ENCODE assay signal across 21 mouse cellular contexts in the genomic region with DNA sequence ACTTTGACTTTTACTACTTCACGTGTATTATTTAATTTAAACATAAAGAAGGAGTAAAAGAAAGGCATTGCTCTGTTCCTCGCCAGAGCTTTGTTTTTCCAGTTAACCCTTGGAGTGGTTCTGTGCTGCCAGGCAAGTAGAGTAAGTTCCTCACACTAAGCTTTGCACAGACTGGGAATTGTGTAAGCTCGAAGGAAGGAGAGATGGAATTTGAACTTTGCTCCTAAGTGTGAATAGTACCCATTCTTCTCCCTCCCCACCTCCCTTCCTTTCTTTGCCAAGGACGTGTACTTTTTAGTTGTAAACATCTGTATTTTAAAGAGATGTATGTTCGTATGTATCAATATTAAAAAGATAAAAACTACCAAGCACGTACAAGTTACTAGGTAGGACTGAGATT. TPM values are rescaled to one million over a fixed set of nuclear protein-coding genes. Genes with fewer than 3 reads are reported as not detected.
DNase-seq lines count a peak whose midpoint lies in the region; TF ChIP-seq lines count a peak whose summit lies in the region.
"Had no signal": no experiment of that assay in that cellular context is flagged by ENCODE, and none has a peak within 500 bp of the region (broad histone marks: within the 10 kb centered on the region; RNA-seq: fewer than 3 reads in every experiment).

No protein-coding gene starts in this region.

- H3K4me3 ChIP-seq in heart, embryonic 10.5 days = no peak overlapping the region
- no peak overlapping the region for H3K4me3 ChIP-seq in kidney, adult 2 months (ENCODE audit: insufficient read depth, low read depth, low read length)
- H3K4me3 ChIP-seq: gastrocnemius, adult 2 months; heart, embryonic 13.5 days had no signal

- TF ChIP-seq POLR2A in kidney, adult 2 months (IDR thresholded peaks at IDR 0.05; ENCODE audit: low read depth, low read length) = no peak

- WGBS in heart, embryonic 10.5 days = 76% methylated on average over 6 of the region's 6 CpGs
- 51% methylated on average over 6 of the region's 6 CpGs for WGBS in kidney, adult 2 months

- DNase-seq in heart, embryonic 10.5 days (ENCODE audit: low spot score) = peak; percentile 9
- no peak for DNase-seq in heart, adult 8-10 months (ENCODE audit: low spot score)
- peak; percentile 63 for DNase-seq in kidney, adult 2 months
- no peak for DNase-seq in kidney, postnatal 4 days
- peak; percentile 3 for DNase-seq in kidney, postnatal 14 days
- DNase-seq in kidney, postnatal 10 days = no peak
- DNase-seq in adipocyte (ENCODE audit: low spot score) = peak; percentile 32
- DNase-seq in thymus, postnatal 14 days = no peak
- DNase-seq: adrenal gland, postnatal 10 days; adrenal gland, postnatal 36 days; cerebellum, adult 18-20 months; cerebellum, adult 9-10 months; cerebellum, postnatal 14 days; forebrain, postnatal 0 days; gastrocnemius, adult 2 months; gastrocnemius, postnatal 14 days; heart, adult 11 months; heart, postnatal 14 days; heart, postnatal 4 days had no signal

- TF ChIP-seq CTCF in kidney, adult 2 months (conservative IDR thresholded peaks at IDR 0.05; ENCODE audit: insufficient read depth, insufficient read length, low read depth, low read length) = no peak

- no peak overlapping the region for H3K27ac ChIP-seq in heart, embryonic 10.5 days
- H3K27ac ChIP-seq in kidney, adult 2 months (ENCODE audit: insufficient read depth, low read depth, low read length) = no peak overlapping the region
- H3K27ac ChIP-seq: gastrocnemius, adult 2 months; heart, embryonic 13.5 days; hindbrain, embryonic 14.5 days had no signal

- no peaks in the 10 kb centered on the region for H3K27me3 ChIP-seq in heart, embryonic 10.5 days (ENCODE audit: insufficient read depth, poor library complexity, severe bottlenecking)
- H3K27me3 ChIP-seq in kidney, adult 2 months (replicated peaks; ENCODE audit: control insufficient read depth, insufficient read depth, low read length) = no peaks in the 10 kb centered on the region
- H3K27me3 ChIP-seq: heart, embryonic 13.5 days had no signal

- H3K36me3 ChIP-seq in heart, embryonic 10.5 days = 0 out of 2 replicates have a peak, but pooled peaks cover 4% of the 10 kb centered on the region
- no peaks in the 10 kb centered on the region for H3K36me3 ChIP-seq in kidney, adult 2 months (ENCODE audit: control insufficient read depth, insufficient read depth, low read length)

- peaks cover 6% of the 10 kb centered on the region for H3K4me1 ChIP-seq in heart, embryonic 10.5 days
- peaks cover 8% of the 10 kb centered on the region for H3K4me1 ChIP-seq in kidney, adult 2 months (ENCODE audit: control insufficient read depth, insufficient read depth, low read length)

- H3K9me3 ChIP-seq in heart, embryonic 10.5 days = no peaks in the 10 kb centered on the region
- H3K9me3 ChIP-seq: heart, embryonic 13.5 days had no signal

RNA-seq across cellular contexts. Expression of a gene that starts 3.8 kb away (rescaled TPM):
- polyA plus RNA-seq in heart, embryonic 10.5 days (2016; fragmentation: Nextera tagmentation; extraction: Ambion mirVana) = 11.3 and 12.8 TPM in 2 replicates
- 10 to 100 TPM; 19.1 to 24.9 (median 23.6) TPM for total RNA-seq in heart, adult 8-10 months (2022)
- 14.6 and 18.3 TPM in 2 replicates for polyA plus RNA-seq in kidney, adult 2 months (2012; rRNA removed)

Comparison
In these comparisons a context has a peak if more than half of its experiments do, and no peak if none do; other contexts are left out.
1. DNase-seq: peak in heart, embryonic 10.5 days (single experiment), kidney, adult 2 months (single experiment), kidney, postnatal 14 days (single experiment) and adipocyte (single experiment); none in heart, adult 8-10 months (single experiment), kidney, postnatal 4 days (0 of 2), kidney, postnatal 10 days (single experiment) and thymus, postnatal 14 days (single experiment).